Mouse (Mus musculus): ENCODE measurements around the gene Cers1. TPM values are rescaled to one million over a fixed set of nuclear protein-coding genes. Genes with fewer than 3 reads are reported as not detected.

The Cers1 gene
- not detected in 2 replicates for polyA plus RNA-seq (2012; ENCODE audit: insufficient read depth, insufficient read length, low replicate concordance, missing spikeins)

- TF ChIP-seq CTCF (IDR thresholded peaks at IDR 0.05; ENCODE audit: insufficient read depth, low read depth, low read length) (no peak), POLR2A (IDR thresholded peaks at IDR 0.05; ENCODE audit: insufficient read depth, low read depth, low read length) (peak; percentile 73; the same call in 1 of the 2 replicates)
- 2% methylated on average over 66 of the region's 66 CpGs for WGBS
- Histone ChIP-seq H3K4me1 (ENCODE audit: control insufficient read depth, insufficient read depth, low read length) (peaks cover 17% of the 10 kb centered on the region), H3K4me3 (ENCODE audit: insufficient read depth, low read depth, low read length) (peak within 1 kb of the TSS; percentile 85), H3K27ac (ENCODE audit: insufficient read depth, low read depth, low read length) (peak within 1 kb of the TSS; percentile 87)
These were observed at the start of gene Cers1 for GRCm38 (mm10) chr8:70315624-70316510. Gene Cers1, plus strand, starts transcription at chr8:70315775.

- no peak for TF ChIP-seq CTCF (IDR thresholded peaks at IDR 0.05; ENCODE audit: insufficient read depth, low read depth, low read length)
- TF ChIP-seq POLR2A (IDR thresholded peaks at IDR 0.05; ENCODE audit: insufficient read depth, low read depth, low read length), result no peak
- WGBS, result 86% methylated on average over 3 of the region's 3 CpGs
- Histone ChIP-seq H3K4me3 (ENCODE audit: insufficient read depth, low read depth, low read length) (no peak overlapping the region), H3K27ac (ENCODE audit: insufficient read depth, low read depth, low read length) (no peak overlapping the region), H3K4me1 (ENCODE audit: control insufficient read depth, insufficient read depth, low read length) (peaks cover 13% of the 10 kb centered on the region)
These were observed 47.9 kb upstream of the Cers1 start for GRCm38 (mm10) chr8:70267674-70268073.

- H3K27ac ChIP-seq (ENCODE audit: insufficient read depth, low read depth, low read length), result no peak overlapping the region
- peaks cover 17% of the 10 kb centered on the region for H3K4me1 ChIP-seq (ENCODE audit: control insufficient read depth, insufficient read depth, low read length)
- no peak overlapping the region for H3K4me3 ChIP-seq (ENCODE audit: insufficient read depth, low read depth, low read length)
- 36% methylated on average over 5 of the region's 5 CpGs for WGBS
- TF ChIP-seq CTCF (IDR thresholded peaks at IDR 0.05; ENCODE audit: insufficient read depth, low read depth, low read length) (no peak), POLR2A (IDR thresholded peaks at IDR 0.05; ENCODE audit: insufficient read depth, low read depth, low read length) (no peak)
These were observed 47.3 kb upstream of the Cers1 start for GRCm38 (mm10) chr8:70268311-70268710.

- H3K4me3 ChIP-seq (ENCODE audit: insufficient read depth, low read depth, low read length), result no peak overlapping the region
- peak; percentile 40; the same call in 1 of the 2 replicates for TF ChIP-seq CTCF (IDR thresholded peaks at IDR 0.05; ENCODE audit: insufficient read depth, low read depth, low read length)
- TF ChIP-seq POLR2A (IDR thresholded peaks at IDR 0.05; ENCODE audit: insufficient read depth, low read depth, low read length), result no peak
- peak overlapping the region; percentile 49 for H3K27ac ChIP-seq (ENCODE audit: insufficient read depth, low read depth, low read length)
- peaks cover 20% of the 10 kb centered on the region for H3K4me1 ChIP-seq (ENCODE audit: control insufficient read depth, insufficient read depth, low read length)
- WGBS, result 28% methylated on average over 11 of the region's 11 CpGs
These were observed 46.6 kb upstream of the Cers1 start for GRCm38 (mm10) chr8:70268799-70269565.

GRCm38 (mm10) chr8:70272949-70273348, 42.6 kb upstream of the Cers1 start:
- Histone ChIP-seq H3K4me3 (ENCODE audit: insufficient read depth, low read depth, low read length) (no peak overlapping the region), H3K4me1 (ENCODE audit: control insufficient read depth, insufficient read depth, low read length) (peaks cover 28% of the 10 kb centered on the region), H3K27ac (ENCODE audit: insufficient read depth, low read depth, low read length) (no peak overlapping the region)
- no peak for TF ChIP-seq POLR2A (IDR thresholded peaks at IDR 0.05; ENCODE audit: insufficient read depth, low read depth, low read length)
- no peak for TF ChIP-seq CTCF (IDR thresholded peaks at IDR 0.05; ENCODE audit: insufficient read depth, low read depth, low read length)
- WGBS, result 52% methylated on average over 3 of the region's 3 CpGs

- Histone ChIP-seq H3K4me3 (ENCODE audit: insufficient read depth, low read depth, low read length) (no peak overlapping the region), H3K4me1 (ENCODE audit: control insufficient read depth, insufficient read depth, low read length) (peaks cover 35% of the 10 kb centered on the region), H3K27ac (ENCODE audit: insufficient read depth, low read depth, low read length) (no peak overlapping the region)
- TF ChIP-seq CTCF (IDR thresholded peaks at IDR 0.05; ENCODE audit: insufficient read depth, low read depth, low read length) (no peak), POLR2A (IDR thresholded peaks at IDR 0.05; ENCODE audit: insufficient read depth, low read depth, low read length) (no peak)
These were observed 41.2 kb upstream of the Cers1 start for GRCm38 (mm10) chr8:70274350-70274749.

GRCm38 (mm10) chr8:70276476-70276875, 39.1 kb upstream of the Cers1 start:
- H3K4me3 ChIP-seq (ENCODE audit: insufficient read depth, low read depth, low read length), result no peak overlapping the region
- no peak for TF ChIP-seq CTCF (IDR thresholded peaks at IDR 0.05; ENCODE audit: insufficient read depth, low read depth, low read length)
- TF ChIP-seq POLR2A (IDR thresholded peaks at IDR 0.05; ENCODE audit: insufficient read depth, low read depth, low read length), result no peak
- 95% methylated on average over 3 of the region's 3 CpGs for WGBS
- peaks cover 30% of the 10 kb centered on the region for H3K4me1 ChIP-seq (ENCODE audit: control insufficient read depth, insufficient read depth, low read length)
- H3K27ac ChIP-seq (ENCODE audit: insufficient read depth, low read depth, low read length), result no peak overlapping the region

GRCm38 (mm10) chr8:70278175-70278574, 37.4 kb upstream of the Cers1 start:
- Histone ChIP-seq H3K27ac (ENCODE audit: insufficient read depth, low read depth, low read length) (peak overlapping the region; percentile 20; the same call in 1 of the 2 replicates), H3K4me1 (ENCODE audit: control insufficient read depth, insufficient read depth, low read length) (peaks cover 36% of the 10 kb centered on the region), H3K4me3 (ENCODE audit: insufficient read depth, low read depth, low read length) (peak overlapping the region; percentile 11; the same call in 1 of the 2 replicates)
- 40% methylated on average over 15 of the region's 15 CpGs for WGBS
- no peak for TF ChIP-seq POLR2A (IDR thresholded peaks at IDR 0.05; ENCODE audit: insufficient read depth, low read depth, low read length)
- no peak for TF ChIP-seq CTCF (IDR thresholded peaks at IDR 0.05; ENCODE audit: insufficient read depth, low read depth, low read length)
